Mouse (Mus musculus): ENCODE data around the gene Osbp2.

Gene Osbp2

DNA sequence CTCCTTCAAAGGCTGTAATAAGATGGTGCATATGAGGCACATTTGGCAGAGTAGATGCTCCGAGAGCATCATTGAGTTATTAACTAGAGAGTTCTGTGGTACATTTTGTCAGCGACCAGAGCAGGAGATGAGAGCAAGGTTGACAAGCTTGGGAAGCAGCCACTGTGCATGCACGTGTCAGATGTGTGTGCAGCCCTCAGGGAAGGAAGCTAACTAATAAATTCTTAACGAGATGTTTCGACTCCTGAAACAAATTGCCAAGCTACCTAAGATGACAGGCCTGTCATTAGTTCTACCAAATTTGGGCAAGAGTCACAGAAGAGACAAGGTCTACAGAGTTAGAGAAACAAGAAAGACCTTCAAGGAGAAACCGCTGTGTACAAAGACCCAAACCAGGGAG is 640 bp upstream of the Osbp2 start:
- in situ Hi-C loops (cut with MboI; ENCODE audit: unreplicated experiment in 2 of 2) = no loop called here

DNA sequence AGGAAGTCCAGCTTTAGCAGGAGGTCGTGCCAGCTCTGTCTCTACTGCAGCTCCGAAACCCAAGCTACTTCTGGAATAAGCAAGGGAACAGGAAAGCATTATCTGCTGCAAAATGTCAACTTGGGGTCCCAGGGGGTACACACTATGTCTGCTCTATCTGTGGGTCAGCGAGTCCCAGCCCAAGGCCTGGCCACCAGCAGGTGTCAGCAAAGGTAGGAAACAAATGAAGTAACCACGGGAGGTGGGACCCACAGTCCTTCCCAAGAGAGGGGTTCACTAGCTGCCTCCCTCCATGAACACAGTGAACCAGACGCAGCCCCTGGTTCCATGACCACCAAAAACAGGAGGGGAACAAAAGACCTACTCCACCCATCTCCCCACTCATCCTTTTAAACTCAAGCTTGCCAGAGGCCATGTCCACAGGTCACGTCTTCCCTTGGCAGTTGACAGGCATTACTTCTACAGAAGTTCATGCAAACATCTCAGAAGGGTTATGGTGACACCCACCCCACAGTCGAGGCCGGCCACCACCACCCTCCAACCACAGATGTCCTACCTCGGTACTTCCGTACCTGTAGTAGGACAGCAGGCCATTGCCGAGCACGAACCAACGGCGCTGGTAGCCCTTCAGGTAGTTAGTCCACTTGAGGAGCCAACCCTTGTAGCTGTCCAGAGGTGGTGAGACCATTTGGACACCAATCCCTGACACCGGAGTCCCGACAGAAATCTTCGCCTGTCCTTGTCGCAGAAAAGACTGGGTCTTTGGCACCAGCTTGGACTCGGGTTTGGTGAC is 846 bp downstream of the Osbp2 start:
- in situ Hi-C loops (cut with MboI; ENCODE audit: unreplicated experiment in 2 of 2) = no loop called here

DNA sequence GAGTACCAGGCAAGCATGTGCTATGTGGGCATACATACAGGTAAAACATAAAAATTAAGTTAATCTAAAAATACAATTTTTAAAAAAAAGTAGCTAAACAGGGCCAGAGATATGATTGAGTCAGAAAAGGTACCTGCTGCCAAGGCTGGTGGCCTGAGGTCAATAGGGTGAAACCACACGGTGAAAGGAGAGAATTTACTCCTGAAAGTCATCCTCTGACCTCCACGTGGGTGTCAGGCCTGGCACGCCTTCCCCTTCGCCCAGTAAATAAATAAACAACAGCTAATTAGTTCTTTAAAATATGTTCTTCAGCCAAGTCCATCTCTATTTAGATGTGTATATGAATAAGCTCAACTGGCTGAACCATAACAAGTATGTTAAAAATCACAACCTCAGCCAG is 3.3 kb downstream of the Osbp2 start:
- in situ Hi-C loops (cut with MboI; ENCODE audit: unreplicated experiment in 2 of 2) = no loop called here

DNA sequence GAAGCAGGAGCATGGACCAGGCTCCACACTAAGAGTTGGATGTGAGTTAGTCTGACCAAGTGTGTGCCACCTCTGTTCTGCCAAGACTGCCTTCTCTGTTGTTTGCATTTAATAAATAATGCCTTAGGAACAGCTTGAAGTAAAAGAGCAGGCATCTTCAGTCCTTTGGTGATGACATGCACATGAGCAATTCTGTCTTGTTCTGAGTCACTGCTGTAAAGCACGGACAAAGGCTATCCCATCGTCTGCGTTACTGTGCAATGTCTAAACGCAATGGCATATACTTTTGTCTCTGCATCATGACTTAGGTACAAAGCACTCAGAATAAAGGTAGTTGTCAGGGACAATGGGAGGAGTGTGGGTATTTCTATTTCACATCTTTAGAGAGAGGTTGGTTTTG is 3.9 kb downstream of the Osbp2 start:
- in situ Hi-C loops (cut with MboI; ENCODE audit: unreplicated experiment in 2 of 2) = no loop called here

DNA sequence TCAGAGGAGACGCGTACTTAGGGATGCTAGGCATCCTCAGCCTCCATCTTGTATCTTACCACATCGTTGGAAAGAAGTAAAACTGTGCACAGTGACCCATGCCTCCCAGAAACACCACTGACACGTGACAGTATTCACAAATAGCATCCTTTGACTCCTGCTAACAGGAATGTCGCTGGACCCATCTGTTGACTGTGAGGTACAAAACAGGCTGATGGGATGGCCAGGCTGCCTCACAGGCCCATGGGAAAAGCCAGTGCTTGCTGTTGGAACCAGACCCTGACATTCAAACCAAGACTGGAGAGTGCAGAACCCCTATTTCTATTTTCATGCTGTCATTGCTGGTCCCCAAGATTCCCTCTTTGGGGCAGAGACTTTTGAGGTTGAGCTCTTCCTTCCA is 5.8 kb downstream of the Osbp2 start:
- in situ Hi-C loops (cut with MboI; ENCODE audit: unreplicated experiment in 2 of 2) = no loop called here

DNA sequence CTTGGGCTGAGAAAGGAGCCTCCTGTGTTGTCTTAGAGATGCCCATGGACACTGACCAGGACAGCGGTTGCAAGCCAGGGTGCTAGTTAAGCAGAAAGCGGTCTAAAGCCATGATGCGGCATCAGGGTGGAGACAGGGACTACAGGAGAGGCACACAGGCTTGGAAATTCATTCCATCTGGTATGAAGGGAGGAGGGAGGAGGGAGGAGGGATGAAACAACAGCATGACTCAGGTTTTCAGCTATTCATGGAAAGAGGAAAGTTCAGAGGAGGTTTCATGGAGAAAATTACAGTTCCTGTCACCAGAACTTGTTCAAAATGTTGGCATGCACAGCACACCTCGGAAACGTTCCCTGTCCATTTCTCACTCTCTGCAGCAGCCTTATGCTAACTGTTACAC is 7.9 kb downstream of the Osbp2 start:
- in situ Hi-C loops (cut with MboI; ENCODE audit: unreplicated experiment in 2 of 2) = no loop called here

DNA sequence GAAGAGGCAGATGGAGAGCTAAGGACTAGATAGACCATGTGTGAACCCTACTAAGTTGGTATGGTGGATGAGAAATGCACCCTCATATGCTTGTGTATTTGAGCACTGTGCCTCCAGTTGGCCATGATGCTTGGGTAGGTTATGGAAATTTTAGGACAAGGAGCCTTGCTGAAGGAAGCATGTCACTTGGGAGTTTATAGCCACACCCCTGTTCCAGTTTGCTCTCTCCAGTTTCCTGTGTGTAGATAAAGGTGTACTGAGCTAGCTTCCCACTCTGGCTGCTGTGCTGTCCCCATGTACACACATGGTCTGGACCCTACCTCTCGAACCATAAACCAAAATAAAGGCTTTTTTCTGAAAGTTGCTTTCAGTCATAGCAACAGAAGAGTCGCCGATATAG is 9.5 kb downstream of the Osbp2 start:
- in situ Hi-C loops (cut with MboI; ENCODE audit: unreplicated experiment in 2 of 2) = no loop called here

GRCm38 (mm10) chr11:3853481-3854034 is 10.1 kb downstream of the Osbp2 start:
- in situ Hi-C loops (cut with MboI; ENCODE audit: unreplicated experiment in 2 of 2) = no loop called here

- in situ Hi-C loops (cut with MboI; ENCODE audit: unreplicated experiment in 2 of 2) = no loop called here
Measured at GRCm38 (mm10) chr11:3853031-3853430, 10.7 kb downstream of the Osbp2 start.

- in situ Hi-C loops (cut with MboI; ENCODE audit: unreplicated experiment in 2 of 2) = no loop called here
Measured at GRCm38 (mm10) chr11:3851872-3852271, 11.8 kb downstream of the Osbp2 start.

- in situ Hi-C loops (cut with MboI; ENCODE audit: unreplicated experiment in 2 of 2) = no loop called here
Measured at GRCm38 (mm10) chr11:3850746-3851277, 12.9 kb downstream of the Osbp2 start.

GRCm38 (mm10) chr11:3850315-3850614 is 13.4 kb downstream of the Osbp2 start:
- in situ Hi-C loops (cut with MboI; ENCODE audit: unreplicated experiment in 2 of 2) = no loop called here

DNA sequence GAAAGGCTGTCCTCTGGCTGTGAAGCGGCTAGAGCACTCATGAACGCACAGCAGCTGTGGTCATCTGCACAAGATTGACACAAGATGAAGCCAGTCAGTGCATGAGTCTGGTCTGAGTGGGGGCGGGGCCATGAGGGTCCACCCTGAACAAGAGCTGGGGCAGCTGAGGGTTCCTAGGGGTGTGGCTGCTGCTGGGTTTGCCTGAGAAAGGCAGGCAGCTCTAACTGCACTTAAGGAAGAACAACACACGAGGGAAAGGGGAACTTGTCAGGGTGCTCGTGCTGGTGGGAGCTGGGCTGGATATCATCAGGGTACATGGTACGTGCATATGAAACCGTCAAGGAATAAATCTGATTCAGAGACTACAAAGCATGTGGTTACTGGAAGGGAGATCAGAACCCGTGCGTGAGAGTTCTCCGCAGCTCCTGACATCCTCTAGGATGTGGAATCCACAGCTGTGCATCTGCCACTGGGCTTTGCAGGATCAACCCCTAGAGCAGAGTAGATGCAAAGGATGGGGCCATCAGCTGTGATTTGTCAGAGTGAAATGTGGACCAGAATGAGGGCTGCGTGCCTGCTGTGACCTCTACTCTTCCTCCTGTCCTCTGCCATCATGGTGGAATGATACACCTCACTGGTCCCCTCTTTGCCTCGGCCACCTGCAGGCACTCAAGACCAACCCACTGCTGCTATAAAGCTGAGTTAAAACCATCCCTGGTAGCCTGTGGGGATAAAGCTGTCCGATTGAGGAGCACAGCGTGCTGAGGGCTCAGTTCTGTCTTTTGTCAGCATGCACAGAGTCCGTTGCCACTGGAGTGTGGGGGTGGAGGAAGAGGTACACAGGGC is 14.0 kb downstream of the Osbp2 start:
- in situ Hi-C loops (cut with MboI; ENCODE audit: unreplicated experiment in 2 of 2) = no loop called here

- in situ Hi-C loops (cut with MboI; ENCODE audit: unreplicated experiment in 2 of 2) = no loop called here
Measured at GRCm38 (mm10) chr11:3846351-3846750, 17.4 kb downstream of the Osbp2 start.

GRCm38 (mm10) chr11:3843943-3844734 is 19.6 kb downstream of the Osbp2 start:
- in situ Hi-C loops (cut with MboI; ENCODE audit: unreplicated experiment in 2 of 2) = no loop called here

- in situ Hi-C loops (cut with MboI; ENCODE audit: unreplicated experiment in 2 of 2) = no loop called here
Measured at GRCm38 (mm10) chr11:3835271-3835670, 28.4 kb downstream of the Osbp2 start.

DNA sequence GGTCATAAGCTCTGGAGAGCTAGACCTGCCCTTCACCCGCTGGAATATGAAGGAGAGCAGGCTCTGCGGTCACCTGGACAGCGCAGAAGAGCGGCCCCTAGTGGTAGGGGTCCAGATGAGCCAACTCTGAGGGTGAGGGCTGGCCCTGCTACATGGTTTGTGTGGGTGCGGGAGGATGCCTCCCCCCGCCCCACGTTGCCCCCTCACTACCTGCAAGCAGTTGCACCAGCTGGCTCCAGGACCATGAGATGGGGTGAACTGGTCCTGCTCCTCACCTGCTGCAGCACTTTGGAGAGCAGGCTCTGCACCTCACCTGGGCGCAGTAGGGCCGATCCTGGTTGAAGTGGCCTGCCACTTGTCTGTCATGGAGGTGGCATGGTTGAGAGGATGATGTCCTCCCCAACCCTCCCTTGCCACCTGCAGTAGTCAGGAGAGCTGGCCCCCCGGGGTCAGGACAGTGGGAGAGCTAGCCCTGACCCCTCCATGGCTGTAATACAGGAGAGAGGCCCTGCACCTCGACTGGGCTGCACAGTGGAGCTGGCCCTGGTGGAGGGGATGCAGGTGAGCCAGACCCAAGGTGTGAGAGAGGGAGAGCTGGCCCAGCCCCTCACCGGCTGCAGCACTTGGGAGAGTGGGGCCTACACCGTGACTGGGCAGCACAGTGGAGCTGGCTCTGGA is 29.1 kb downstream of the Osbp2 start:
- in situ Hi-C loops (cut with MboI; ENCODE audit: unreplicated experiment in 2 of 2) = no loop called here

GRCm38 (mm10) chr11:3833544-3834420 is 29.9 kb downstream of the Osbp2 start:
- in situ Hi-C loops (cut with MboI; ENCODE audit: unreplicated experiment in 2 of 2) = no loop called here

DNA sequence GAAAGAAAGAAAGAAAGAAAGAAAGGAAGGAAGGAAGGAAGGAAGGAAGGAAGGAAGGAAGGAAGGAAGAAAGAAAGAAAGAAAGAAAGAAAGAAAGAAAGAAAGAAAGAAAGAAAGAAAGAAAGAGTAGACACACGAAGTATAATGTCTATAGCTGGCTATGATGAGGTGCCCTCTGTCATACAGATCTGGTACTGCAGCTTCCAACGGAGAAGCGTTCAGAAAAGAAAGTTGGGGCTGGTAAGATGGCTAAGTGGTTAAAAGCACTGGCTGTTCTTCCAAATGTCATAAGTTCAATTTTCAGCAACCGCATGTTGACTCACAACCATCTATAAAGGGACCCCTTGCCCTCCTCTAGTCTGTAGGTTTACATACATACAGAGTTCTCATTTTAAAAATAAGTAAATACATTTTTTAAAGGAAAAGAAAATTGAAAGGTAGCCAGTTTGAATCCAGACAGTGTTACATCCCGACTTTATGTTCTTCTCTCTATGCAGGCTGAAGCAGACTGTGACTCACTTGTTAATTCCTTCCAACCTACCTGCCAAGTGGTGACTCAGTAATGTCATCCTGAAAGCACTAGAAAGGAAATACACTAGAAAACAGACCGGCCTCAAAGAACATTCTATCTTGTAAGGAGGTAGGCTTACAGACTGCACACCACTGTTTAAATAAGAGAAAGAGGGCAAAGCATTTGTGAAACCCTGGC is 31.4 kb downstream of the Osbp2 start:
- in situ Hi-C loops (cut with MboI; ENCODE audit: unreplicated experiment in 2 of 2) = no loop called here
